Mouse (Mus musculus): ENCODE results near the gene 4921539E11Rik.

The 4921539E11Rik gene

DNA sequence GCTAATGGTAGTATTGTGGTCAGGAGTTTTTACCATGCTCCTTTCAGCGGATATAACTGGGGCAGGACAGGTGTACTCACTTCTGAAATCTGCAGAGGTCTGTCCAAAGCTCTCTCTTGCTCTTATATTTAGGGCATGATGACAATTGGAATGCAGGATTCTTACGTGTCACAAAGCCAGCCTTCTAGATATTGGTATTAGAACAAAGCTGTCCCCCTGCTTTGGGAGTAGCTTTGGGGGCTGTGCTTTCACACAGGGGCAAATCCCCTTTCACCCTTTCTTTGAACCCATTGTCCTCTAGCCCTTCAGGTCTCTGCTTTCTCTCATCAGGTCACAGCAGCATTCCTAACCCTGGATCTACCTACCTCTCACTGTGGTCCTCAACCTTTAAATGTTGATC, at the start of gene 4921539E11Rik:
Gene 4921539E11Rik (minus strand): TSS at position 101 of the 400 bp plus-strand sequence.
- no peak for DNase-seq (ENCODE audit: low spot score)

DNA sequence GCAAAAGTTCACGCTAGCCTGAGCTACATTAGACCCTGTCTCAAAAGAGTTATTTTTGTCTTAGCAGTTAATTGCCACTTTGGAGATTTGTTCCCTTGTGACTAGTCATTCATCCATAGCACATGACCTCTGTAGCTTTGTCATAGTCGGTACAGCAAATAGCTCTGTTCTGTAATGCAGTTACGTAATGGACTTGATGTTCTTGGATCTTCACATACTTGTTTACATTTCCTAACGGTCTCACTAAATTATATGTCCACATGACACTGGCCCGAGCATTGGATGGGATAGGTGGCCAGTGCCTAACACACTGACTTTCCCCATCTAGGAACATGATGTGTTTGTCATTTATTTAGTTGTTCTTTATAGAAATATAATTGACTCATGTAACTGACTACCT, 44.5 kb upstream of the 4921539E11Rik start:
- no peak for DNase-seq (ENCODE audit: low spot score)

DNA sequence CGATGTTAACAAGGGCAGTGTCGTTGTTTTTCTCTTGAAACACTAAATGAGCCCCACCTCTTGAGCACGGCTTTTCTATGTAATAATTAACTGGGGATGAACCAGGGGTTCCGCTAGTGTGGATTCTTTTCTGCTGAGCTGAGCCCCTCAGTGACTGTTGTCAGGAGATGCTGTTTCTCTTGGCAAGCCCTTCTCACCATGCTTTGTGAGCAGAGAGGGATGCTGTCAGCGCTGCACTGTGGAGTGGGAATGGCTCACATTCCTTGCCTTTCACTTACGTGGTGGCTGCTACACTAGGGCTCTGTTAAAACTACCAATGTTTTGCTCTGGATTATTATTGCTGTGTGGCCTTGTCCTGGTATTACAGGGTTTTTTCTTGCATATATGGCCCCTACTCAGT, 38.7 kb upstream of the 4921539E11Rik start:
- no peak for DNase-seq (ENCODE audit: low spot score)

DNA sequence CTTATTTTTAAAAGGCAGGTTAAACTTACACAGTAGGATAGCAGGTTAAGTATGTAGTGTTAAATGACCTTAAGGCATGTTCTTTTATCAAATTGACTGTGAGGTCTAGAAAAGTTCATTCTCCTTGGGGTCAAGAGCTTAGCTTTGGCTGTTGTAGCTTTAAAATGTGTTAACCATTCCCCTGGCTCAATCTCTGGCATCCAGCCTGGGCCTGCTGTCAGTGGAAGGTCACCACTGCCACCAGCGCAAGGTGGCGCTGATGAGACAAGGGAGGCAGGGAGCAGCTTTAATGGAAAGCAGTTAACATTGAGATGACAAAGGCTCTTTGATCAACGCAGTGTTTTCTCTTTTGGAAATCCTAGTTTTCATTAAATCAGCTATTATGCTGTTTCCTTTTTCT, 36.3 kb upstream of the 4921539E11Rik start:
- no peak for DNase-seq (ENCODE audit: low spot score)

GRCm38 (mm10) chr4:103324688-103325451, 34.2 kb upstream of the 4921539E11Rik start:
- DNase-seq (ENCODE audit: low spot score) = no peak

GRCm38 (mm10) chr4:103321461-103321860, 30.8 kb upstream of the 4921539E11Rik start:
- DNase-seq (ENCODE audit: low spot score) = no peak

- no peak for DNase-seq (ENCODE audit: low spot score)
These were observed 25.2 kb upstream of the 4921539E11Rik start for GRCm38 (mm10) chr4:103315861-103316260.

DNA sequence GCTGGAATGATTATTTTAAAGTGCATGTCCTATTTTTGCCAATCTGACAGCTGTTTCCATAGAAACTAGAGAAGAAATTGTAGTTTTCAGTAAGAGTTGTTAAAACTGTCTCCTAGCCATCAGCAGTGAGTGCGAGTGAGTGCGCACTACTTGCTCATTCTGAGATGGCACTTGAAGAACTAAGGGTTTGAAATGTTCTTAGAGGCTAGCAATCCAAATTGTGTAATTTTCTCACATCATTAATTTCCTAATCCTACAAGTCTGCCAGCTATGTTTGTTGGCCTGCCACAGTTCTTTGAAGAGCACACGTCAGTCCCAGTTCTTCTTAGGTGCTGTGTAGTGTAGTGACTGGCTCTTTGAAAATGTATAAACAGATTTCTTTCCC, 23.9 kb upstream of the 4921539E11Rik start:
- no peak for DNase-seq (ENCODE audit: low spot score)

DNA sequence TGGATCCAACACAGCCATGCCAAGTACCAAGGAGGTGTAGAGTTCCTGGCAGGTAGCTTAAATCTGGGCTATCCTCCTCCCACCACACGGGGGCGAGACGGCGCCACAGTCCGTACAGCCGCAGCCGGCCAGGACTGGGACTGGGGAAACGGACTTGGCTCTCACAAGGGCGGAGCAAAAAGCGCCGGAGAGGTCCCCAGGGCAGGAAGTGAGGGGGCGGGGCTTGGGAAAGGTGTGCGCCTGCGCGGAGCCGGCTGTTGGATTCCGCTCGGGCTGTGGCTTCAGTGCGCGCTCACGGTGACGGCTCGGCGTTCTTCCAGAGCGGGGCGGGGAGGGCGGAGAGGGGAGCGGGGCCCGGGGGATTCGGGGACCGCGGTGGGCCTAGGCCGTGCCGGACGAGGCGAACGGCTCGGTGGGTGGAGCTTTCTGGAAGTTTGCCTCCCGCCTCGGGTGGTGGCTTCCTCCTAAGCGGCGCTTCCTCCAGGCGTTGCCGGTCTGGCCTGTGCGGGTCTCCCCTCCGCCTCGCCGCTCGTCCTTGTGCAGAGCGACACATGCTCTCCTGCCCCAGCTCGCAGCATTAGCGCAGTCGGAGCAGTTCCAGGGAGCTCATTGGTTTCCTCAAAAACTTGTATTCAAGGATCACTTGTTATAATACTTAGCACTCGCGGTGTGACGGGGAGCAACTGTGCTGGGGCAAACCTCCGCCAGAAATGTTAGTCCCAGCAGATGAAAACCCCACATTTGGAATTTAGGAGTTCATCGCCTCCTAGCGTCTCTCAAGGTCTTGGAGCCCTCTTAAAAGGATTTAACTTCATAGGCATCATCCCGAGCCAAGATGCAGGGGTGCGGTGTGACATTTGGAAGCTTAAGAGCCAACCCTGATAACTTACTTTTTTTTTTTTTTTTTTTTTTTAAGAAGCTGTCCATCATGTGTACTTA, 23.2 kb upstream of the 4921539E11Rik start, which contains the start of gene Oma1:
Gene Oma1 (plus strand): TSS at position 226 of the 939 bp plus-strand sequence.
- peak; percentile 98 for DNase-seq (ENCODE audit: low spot score)

DNA sequence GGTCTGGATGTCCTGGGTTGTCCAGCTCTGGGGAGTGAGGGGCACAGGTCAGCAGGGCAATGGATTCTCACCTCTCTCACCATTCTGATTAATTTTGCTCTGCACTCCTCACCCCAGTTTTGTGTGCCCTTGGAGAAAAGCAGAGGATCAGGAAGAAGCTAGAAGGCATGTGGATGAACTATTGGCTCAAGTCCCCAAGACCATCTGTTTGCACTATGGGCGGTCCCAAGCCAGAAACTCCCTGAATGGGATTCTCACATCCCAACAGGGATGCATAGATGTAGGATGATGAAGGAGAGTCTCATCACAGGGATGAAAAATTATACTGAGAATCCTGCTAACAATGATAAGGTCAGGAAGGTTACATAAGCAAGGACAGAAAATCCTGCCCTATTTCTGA, 13.2 kb upstream of the 4921539E11Rik start:
- no peak for DNase-seq (ENCODE audit: low spot score)

DNA sequence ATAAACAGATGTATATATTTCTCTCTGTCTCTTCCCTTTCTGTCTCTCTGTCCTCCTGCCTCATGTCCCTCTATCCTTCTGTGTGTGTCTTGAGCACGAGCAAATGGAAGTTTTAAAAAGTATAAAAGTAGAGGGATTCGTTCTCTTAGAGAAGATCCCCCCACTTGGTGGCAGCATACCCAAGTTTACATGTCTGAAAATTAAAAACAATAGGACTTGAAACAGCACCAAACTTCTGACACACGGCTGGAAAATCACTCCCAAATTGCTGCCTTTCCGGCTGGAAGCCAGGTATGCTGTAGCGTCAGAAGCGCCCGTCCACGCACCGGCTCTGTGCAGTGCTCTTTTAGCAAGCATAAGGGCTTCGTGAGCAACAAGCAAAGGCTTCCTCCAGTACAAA, 8.7 kb upstream of the 4921539E11Rik start:
- DNase-seq (ENCODE audit: low spot score) = peak; percentile 37

DNA sequence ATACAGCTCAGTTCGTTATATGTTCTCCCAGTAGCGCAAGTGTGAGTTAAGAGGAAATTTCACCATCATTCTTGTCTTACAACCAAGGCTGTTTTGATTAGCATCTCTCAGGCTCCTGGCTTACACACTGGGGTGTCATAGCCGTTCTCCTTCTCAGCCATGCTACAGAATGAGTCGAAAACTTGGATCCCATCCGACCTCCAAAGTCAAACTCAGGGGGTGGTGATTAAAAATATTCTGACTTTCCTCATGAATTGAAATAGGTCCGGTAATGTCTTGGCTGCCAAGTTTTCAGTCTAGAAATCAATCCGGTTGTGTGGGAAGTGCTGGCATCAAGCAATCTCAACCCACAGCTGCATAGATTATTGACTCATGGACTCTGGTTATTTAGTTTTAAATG, 2.3 kb downstream of the 4921539E11Rik start:
- DNase-seq (ENCODE audit: low spot score) = peak; percentile 6

DNA sequence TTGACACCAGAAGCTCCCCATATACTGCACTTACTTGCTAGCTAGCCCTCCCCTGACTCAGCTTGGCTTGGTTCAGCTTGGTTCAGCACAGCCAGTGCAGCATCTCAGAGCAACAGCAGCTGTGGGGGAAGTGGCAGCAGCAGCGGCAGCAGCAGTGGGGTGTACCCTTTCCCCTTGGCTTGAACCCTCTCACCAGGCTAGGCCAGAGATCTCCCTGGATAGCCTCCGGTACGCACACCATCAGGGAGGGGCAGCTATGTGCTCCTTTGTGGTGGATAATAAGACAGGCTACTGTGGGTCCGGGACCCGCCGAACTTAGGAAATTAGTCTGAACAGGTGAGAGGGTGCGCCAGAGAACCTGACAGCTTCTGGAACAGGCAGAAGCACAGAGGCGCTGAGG, 17.6 kb downstream of the 4921539E11Rik start:
- DNase-seq (ENCODE audit: low spot score) = no peak

- no peak for DNase-seq (ENCODE audit: low spot score)
These were observed 21.3 kb downstream of the 4921539E11Rik start for GRCm38 (mm10) chr4:103269336-103269735.

GRCm38 (mm10) chr4:103265166-103265565, 25.5 kb downstream of the 4921539E11Rik start:
- no peak for DNase-seq (ENCODE audit: low spot score)

DNA sequence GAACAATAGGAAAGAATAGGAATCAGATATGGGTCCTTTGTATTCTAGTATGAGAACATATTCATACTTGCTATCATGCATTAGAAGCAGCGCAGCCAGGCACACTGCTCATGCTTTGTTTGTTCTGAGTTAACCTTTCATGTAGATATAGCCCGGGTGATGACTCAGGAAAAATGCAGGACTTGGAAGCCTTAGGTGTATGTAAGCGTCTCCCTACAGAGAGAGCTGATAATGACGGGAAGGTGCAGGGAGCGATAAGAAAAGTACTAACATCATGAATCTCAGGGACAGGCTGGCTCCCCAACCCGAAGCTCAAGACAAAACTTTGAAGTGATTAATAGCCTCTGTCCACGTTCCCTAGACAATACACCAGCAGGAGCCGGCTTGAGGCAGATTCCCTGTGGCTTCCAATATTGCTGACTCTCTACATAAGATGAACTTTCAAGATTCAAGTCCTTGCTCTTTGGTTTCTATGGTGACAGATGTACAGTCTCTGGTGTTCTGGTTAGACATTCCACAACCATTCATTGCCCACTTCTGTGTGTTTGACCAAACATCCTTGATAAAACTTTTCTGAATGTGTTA, 26.8 kb downstream of the 4921539E11Rik start:
- DNase-seq (ENCODE audit: low spot score) = no peak

- DNase-seq (ENCODE audit: low spot score) = no peak
These were observed 27.3 kb downstream of the 4921539E11Rik start for GRCm38 (mm10) chr4:103263378-103263777.

DNA sequence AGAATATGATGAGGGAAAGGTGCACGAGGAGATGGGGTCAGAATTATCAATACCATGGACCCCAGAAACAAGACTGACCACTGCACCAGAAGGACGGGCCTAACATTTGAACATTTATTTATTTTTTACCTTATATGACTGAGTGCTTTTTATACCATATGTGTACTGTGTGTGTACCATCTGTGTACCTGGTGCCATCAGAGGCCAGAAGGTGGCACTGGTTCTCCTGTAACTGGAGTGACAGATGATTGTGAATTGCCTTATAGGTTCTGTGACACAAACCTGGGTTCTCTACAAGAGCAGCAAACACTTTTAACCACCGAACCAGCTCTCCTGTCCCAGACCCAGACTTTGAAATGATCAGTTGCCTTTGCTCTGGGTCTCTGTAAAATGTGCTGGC, 31.8 kb downstream of the 4921539E11Rik start:
- DNase-seq (ENCODE audit: low spot score) = no peak

GRCm38 (mm10) chr4:103253846-103254245, 36.8 kb downstream of the 4921539E11Rik start:
- no peak for DNase-seq (ENCODE audit: low spot score)

DNA sequence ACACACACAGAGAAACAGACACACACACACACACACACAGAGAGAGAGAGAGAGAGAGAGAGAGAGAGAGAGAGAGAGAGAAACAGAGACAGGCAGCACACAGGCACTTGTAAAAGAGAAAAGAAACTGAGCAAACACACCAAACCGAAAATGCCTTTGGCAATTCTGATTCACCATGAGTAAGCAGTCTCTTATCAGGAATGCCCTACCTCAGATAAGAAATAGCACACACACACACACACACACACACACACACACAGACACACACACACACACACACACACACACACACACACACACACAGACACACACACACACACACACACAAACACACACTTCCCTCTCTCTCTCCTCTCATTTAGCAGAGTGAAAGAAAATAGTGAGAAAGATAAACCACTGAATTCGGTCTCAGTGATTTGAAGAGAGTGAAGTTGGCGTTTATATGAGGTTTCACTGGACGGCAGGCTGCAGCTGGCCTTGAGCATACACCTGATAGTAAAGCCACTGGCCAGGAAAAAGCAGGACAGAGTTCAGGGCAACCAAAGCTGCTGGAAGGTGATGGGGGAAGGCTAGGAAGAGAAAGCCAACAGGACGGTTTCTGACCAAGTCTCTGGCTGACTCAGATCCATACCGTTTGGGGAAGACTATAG, 41.1 kb downstream of the 4921539E11Rik start:
- DNase-seq (ENCODE audit: low spot score) = no peak

- no peak for DNase-seq (ENCODE audit: low spot score)
These were observed 42.9 kb downstream of the 4921539E11Rik start for GRCm38 (mm10) chr4:103247813-103248212.

GRCm38 (mm10) chr4:103247249-103247648, 43.4 kb downstream of the 4921539E11Rik start:
- DNase-seq (ENCODE audit: low spot score) = no peak

Measured in layer of hippocampus, adult 11-12 months (tissue).